Mouse (Mus musculus): ENCODE results near the gene Msrb3.

DNA sequence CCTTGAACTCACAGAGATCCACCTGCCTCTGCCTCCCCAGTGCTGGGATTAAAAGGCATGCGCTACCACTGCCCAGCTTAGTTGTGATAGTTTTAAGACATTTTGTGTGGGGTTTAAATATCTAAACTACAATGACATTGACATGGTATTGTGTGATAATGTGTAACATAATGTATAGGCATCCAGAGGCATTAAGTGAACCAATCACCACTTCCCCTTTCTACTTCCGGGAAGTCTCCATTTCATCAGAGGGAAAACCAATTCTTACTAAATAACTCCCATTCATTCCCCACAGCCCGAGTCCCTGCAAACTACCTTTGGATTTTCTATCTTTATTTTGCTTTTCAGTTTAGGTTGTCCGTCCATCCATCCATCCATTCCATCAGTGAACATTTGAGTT, 90.7 kb downstream of the Msrb3 start:
- TF ChIP-seq POLR2A (IDR thresholded peaks at IDR 0.05; ENCODE audit: control insufficient read depth in 1 of 2, insufficient read depth in 1 of 2, low read depth in 1 of 2, low read length in 2 of 2, poor library complexity in 1 of 2) (no peak), TAL1 (IDR thresholded peaks at IDR 0.05; ENCODE audit: low read length) (no peak)

Data from MEL (cell line).